Mouse (Mus musculus) testis, adult 2 months (tissue): ENCODE data around the gene Prdm1.

ENCODE experiments used
- CTCF ChIP-seq: fragments of 200-500 bp; IDR thresholded peaks from 2 replicates; pipeline ENCODE4 v1.5.1; 2012; ENCODE audit warnings: low read depth, mild to moderate bottlenecking, inconsistent platforms, low read length, moderate library complexity; ENCODE audit not compliant: control insufficient read depth, insufficient read depth, insufficient replicate concordance
- POLR2A ChIP-seq: fragments of 200-500 bp; IDR thresholded peaks from 2 replicates; pipeline ENCODE4 v1.6.1; 2012; ENCODE audit warnings: low read depth, mild to moderate bottlenecking, inconsistent platforms, low read length, moderate library complexity; ENCODE audit not compliant: control insufficient read depth

- TF ChIP-seq POLR2A, result no peak
- no peak for TF ChIP-seq CTCF
These were observed 99.0 kb downstream of the Prdm1 start for GRCm38 (mm10) chr10:44429177-44429888.
